Mouse (Mus musculus): ENCODE results near the gene Utp14b.

Gene Utp14b

DNA sequence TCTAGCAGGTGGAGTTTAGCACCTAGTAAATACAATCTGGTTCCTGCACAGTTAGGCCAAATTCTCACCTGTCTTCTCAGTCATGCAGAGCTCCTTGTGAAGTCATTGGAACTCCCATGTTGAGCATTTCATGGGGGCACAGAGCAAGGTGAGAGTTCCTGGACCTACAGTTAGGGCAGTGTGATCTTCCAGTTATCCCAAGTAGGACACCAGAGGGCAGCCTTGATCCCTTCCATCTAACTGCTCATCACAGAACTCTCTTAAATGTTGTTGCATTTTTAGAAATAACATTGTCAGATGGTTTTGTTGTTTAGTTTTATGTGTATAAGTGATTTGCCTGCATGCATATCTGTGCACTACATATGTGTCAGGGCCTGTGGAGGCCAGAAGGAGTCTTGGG is 29.0 kb downstream of the Utp14b start:
- DNase-seq (ENCODE audit: extremely low read depth, low read depth), result no peak

- no peak for DNase-seq (ENCODE audit: extremely low read depth, low read depth)
Observed at GRCm38 (mm10) chr1:78688149-78688548, 30.3 kb downstream of the Utp14b start.

GRCm38 (mm10) chr1:78694503-78695258 is 36.8 kb downstream of the Utp14b start:
- no peak for DNase-seq (ENCODE audit: extremely low read depth, low read depth)

- DNase-seq (ENCODE audit: extremely low read depth, low read depth), result no peak
Observed at GRCm38 (mm10) chr1:78696305-78696704, 38.5 kb downstream of the Utp14b start.

DNA sequence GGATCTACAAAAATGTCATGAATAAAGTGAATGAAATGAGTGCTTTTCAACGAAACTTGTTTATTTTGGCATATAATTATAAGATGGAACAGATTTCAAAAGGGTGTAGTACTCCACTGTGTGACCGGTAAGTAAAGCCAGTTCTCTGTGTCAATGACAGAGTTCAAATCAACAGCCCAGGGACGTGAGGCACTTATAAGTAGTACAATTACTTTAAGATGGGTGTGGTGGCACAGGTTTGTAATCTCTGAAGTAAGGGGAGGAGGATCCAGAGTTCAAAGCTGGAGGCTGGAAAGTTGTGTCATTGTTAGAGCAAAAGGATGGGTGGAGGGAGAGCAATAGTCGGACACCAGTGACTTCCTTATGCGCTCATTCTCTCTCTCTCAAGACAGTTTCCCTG is 39.1 kb downstream of the Utp14b start:
- DNase-seq (ENCODE audit: extremely low read depth, low read depth), result no peak

DNA sequence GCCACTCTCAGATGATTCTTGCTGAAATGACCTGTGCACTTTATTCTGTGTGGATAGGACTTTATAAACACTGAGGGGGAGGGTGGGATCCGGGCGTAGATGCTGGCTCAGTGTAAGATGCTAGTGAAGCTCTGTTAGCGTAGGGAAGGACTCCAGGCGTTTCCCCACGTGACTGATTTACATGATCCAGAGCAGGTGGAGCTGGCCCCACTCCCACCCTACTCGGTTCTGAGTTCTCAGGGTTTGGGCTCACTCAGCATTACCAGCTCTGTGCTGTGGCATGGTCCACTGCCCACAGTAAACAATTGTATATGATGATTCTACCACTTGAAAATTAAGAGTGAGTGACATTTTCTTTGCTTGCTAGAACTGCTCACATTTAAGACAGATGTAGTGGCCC is 40.3 kb downstream of the Utp14b start:
- DNase-seq (ENCODE audit: extremely low read depth, low read depth), result no peak

DNA sequence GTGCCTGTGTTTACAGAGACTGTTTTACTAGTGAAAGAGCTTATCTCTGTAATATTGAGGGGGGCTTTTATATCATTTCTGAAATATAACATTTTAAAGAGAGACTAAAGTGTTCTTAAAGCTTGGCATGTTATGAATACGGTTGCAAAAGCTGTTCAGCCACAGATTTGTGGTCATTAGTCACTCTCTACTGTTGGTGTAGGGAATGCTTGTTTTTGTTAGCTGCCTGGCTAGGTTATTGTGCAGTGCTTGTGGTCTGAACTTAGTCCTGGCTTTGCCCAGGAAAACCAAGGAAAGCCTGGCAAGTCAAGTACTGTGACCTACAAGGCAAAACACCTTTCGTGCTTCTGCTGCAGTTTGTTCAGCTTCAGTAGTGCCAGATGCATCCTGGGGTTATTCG is 43.9 kb downstream of the Utp14b start:
- DNase-seq (ENCODE audit: extremely low read depth, low read depth), result no peak

DNA sequence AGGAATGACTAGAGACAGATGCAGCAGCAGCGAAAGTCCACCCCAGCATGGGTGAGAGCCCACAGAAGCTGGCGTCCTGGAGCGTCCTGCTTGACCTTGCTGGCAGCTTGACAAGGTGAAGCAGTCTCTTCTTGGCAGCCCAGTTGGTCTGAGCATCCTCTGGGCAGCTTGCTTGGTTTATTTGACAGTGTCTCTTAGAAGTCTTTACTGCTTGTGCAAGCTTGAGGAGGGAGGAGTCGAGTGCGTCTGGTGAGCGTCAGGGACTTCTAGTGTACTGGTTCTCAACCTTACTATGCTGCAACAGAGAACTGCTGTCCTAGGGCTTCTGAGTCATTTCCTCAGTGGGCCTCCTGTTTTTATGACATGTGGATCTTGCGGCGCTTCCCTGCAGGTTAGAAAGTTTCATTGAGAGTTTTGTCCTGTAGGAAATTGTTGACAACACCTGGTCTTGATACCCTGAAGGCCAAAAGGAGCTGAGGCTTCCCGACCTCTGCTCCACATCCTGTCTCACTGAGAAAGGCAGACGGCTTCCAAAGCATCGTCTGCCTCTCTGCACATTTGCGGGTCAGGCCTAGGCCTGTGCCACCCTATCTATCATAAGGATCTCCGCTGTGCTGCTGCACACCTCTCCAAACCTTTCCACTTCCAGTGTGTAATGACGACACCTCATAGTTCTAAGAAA is 44.6 kb downstream of the Utp14b start:
- DNase-seq (ENCODE audit: extremely low read depth, low read depth), result no peak

DNA sequence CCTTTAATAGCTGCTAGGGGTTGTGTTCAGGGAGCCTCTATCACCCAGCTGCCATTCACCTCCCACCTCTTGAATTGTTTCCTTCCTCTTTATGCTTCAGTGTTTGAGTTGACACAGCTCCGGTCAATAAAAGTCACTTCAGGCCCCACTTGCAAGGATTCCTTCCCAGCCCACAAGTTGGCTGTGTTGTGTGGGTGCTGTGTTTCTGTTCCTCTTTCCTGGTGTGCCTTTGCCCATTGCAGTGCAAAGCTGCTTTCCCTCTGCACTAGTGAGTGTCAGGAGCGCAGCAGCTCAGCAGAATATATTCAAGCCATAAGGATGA is 45.1 kb downstream of the Utp14b start:
- DNase-seq (ENCODE audit: extremely low read depth, low read depth), result no peak

- no peak for DNase-seq (ENCODE audit: extremely low read depth, low read depth)
Observed at GRCm38 (mm10) chr1:78706338-78706737, 48.5 kb downstream of the Utp14b start.

DNA sequence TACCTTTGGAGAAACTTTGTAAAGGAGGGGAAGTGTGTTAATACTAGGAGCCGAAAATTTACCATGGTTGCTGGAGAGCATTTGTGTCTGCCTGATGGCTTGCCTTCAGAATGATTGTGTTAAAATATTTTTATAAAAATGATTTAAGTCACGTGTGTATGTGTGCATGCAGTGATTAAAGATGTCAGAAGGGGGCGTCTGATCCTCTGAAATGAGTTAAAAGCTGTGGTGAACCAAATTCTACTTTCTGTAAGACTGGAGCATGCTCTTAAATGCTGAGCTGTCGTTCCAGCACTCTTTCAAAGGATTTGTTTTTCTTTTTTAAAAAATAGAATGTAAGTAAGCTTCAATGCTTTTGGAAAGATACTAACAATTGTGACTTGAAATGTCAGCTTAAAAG is 49.4 kb downstream of the Utp14b start:
- peak; percentile 12 for DNase-seq (ENCODE audit: extremely low read depth, low read depth)

GRCm38 (mm10) chr1:78710026-78710425 is 52.2 kb downstream of the Utp14b start:
- no peak for DNase-seq (ENCODE audit: extremely low read depth, low read depth)

- no peak for DNase-seq (ENCODE audit: extremely low read depth, low read depth)
Observed at GRCm38 (mm10) chr1:78710613-78711329, 52.9 kb downstream of the Utp14b start.

Measured in MEL-GATA-1-ER (cell line).